In the genomic region with DNA sequence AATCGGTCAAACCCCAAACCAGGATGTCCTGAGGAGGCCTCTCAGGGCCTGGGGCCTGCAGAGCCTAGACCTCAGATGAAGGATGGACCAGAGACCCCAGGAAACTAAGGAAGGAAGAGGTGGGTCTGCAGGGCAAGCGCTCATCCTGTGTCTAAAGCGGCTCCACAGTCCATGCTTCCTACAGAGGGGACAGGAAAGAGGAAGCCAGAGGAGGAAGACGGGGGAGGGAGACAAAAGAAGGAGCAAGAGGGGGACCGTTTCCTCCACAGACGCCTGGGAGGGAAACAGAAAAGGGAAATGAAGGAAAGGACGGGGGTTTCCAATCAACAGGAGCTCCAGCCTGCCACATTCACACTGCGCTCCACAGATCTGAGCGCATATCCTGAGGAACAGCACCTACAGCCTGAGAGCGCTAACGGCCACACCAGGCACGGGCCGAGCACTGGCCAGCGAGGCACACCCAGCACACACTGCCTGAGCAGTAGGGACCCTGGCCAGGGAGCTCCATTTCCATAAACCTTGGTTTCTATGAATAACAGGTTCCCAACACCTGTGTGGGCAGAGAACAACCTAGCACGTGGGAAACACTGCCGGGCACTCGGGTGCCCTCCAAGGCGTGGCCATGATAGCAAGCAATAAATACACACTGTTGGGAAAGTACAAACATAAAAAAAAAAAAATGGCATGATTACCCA, we compare ENCODE assay signal across 11 mouse cellular contexts.
DNase-seq lines count a peak whose midpoint lies in the region; ATAC-seq lines count a peak whose summit lies in the region.
"Had no signal": no experiment of that assay in that cellular context is flagged by ENCODE, and none has a peak within 500 bp of the region (broad histone marks: within the 10 kb centered on the region; RNA-seq: fewer than 3 reads in every experiment).

No protein-coding gene starts in this region.

- H3K27ac ChIP-seq in lung, embryonic 15.5 days: peak overlapping the region; percentile 74
- peak overlapping the region; percentile 46 to 55 for H3K27ac ChIP-seq in heart, embryonic 14.5 days (replicated peaks in 1 of 2; ENCODE audit: control insufficient read depth in 1 of 2, insufficient read depth in 1 of 2, low read depth in 2 of 2, low read length in 2 of 2)
- peak overlapping the region; percentile 31; the same call in 1 of the 2 replicates for H3K27ac ChIP-seq in limb, embryonic 10.5 days
- peak overlapping the region; percentile 27; the same call in 1 of the 2 replicates for H3K27ac ChIP-seq in stomach, embryonic 14.5 days (ENCODE audit: low read length)
- no peak overlapping the region for H3K27ac ChIP-seq in hindbrain, embryonic 11.5 days (ENCODE audit: low read depth, low read length)
- no peak overlapping the region for H3K27ac ChIP-seq in forebrain, embryonic 13.5 days
- H3K27ac ChIP-seq: midbrain, embryonic 15.5 days had no signal

- H3K4me2 ChIP-seq in lung, embryonic 15.5 days: no peak overlapping the region
- no peak overlapping the region for H3K4me2 ChIP-seq in heart, embryonic 14.5 days (ENCODE audit: low read length)
- H3K4me2 ChIP-seq in stomach, embryonic 14.5 days (replicated peaks; ENCODE audit: low read depth, low read length): no peak overlapping the region
- H3K4me2 ChIP-seq in hindbrain, embryonic 11.5 days (replicated peaks; ENCODE audit: low read depth, low read length): no peak overlapping the region
- H3K4me2 ChIP-seq in forebrain, embryonic 13.5 days: no peak overlapping the region
- H3K4me2 ChIP-seq: midbrain, embryonic 15.5 days had no signal

- H3K27me3 ChIP-seq in lung, embryonic 15.5 days: no peaks in the 10 kb centered on the region
- no peaks in the 10 kb centered on the region for H3K27me3 ChIP-seq in heart, embryonic 14.5 days (ENCODE audit: control insufficient read depth, insufficient read depth, low read length)
- no peaks in the 10 kb centered on the region for H3K27me3 ChIP-seq in limb, embryonic 10.5 days (ENCODE audit: low read depth, poor library complexity, severe bottlenecking)
- H3K27me3 ChIP-seq in stomach, embryonic 14.5 days (ENCODE audit: control insufficient read depth, insufficient read depth, low read length): no peaks in the 10 kb centered on the region
- H3K27me3 ChIP-seq in hindbrain, embryonic 11.5 days (ENCODE audit: control insufficient read depth, insufficient read depth, low read length): no peaks in the 10 kb centered on the region
- no peaks in the 10 kb centered on the region for H3K27me3 ChIP-seq in forebrain, embryonic 13.5 days
- H3K27me3 ChIP-seq: midbrain, embryonic 15.5 days had no signal

- H3K9ac ChIP-seq in lung, embryonic 15.5 days: no peak overlapping the region
- H3K9ac ChIP-seq in heart, embryonic 14.5 days (ENCODE audit: low read length): no peak overlapping the region
- H3K9ac ChIP-seq in stomach, embryonic 14.5 days (replicated peaks; ENCODE audit: low read depth, low read length): no peak overlapping the region
- H3K9ac ChIP-seq in hindbrain, embryonic 11.5 days (ENCODE audit: low read depth, low read length): no peak overlapping the region
- no peak overlapping the region for H3K9ac ChIP-seq in forebrain, embryonic 13.5 days
- H3K9ac ChIP-seq: midbrain, embryonic 15.5 days had no signal

- 64% methylated on average over 18 of the region's 18 CpGs for WGBS in lung, embryonic 15.5 days
- WGBS in heart, embryonic 14.5 days: 66% methylated on average over 18 of the region's 18 CpGs
- whole genome bisulfite sequencing in limb, embryonic 10.5 days: 78% methylated on average over 18 of the region's 18 CpGs
- 75% methylated on average over 18 of the region's 18 CpGs for WGBS in stomach, embryonic 14.5 days
- 77% methylated on average over 18 of the region's 18 CpGs for WGBS in hindbrain, embryonic 11.5 days
- 89% methylated on average over 18 of the region's 18 CpGs for WGBS in forebrain, embryonic 13.5 days

- H3K4me3 ChIP-seq in lung, embryonic 15.5 days: no peak overlapping the region
- H3K4me3 ChIP-seq in heart, embryonic 14.5 days (ENCODE audit: control insufficient read depth in 1 of 2, insufficient read depth in 1 of 2, low read depth in 1 of 2, low read length in 2 of 2): no peak overlapping the region
- H3K4me3 ChIP-seq in limb, embryonic 10.5 days: no peak overlapping the region
- H3K4me3 ChIP-seq in stomach, embryonic 14.5 days (ENCODE audit: low read depth, low read length): no peak overlapping the region
- H3K4me3 ChIP-seq in hindbrain, embryonic 11.5 days (ENCODE audit: low read depth, low read length): no peak overlapping the region
- no peak overlapping the region for H3K4me3 ChIP-seq in forebrain, embryonic 13.5 days
- H3K4me3 ChIP-seq: midbrain, embryonic 15.5 days had no signal

- no peak for DNase-seq in lung, postnatal 25 days (ENCODE audit: low spot score)
- DNase-seq in limb, embryonic 10.5 days (ENCODE audit: low spot score): no peak
- DNase-seq in hindbrain, embryonic 11.5 days (ENCODE audit: low spot score): no peak
- no peak for DNase-seq in gastrocnemius, postnatal 10 days
- DNase-seq: adrenal gland, postnatal 14 days; cerebellum, postnatal 36 days had no signal

- H3K36me3 ChIP-seq in lung, embryonic 15.5 days: no peaks in the 10 kb centered on the region
- H3K36me3 ChIP-seq in heart, embryonic 14.5 days (ENCODE audit: control insufficient read depth, insufficient read depth, low read length): no peaks in the 10 kb centered on the region
- peaks cover 51% of the 10 kb centered on the region for H3K36me3 ChIP-seq in limb, embryonic 10.5 days
- H3K36me3 ChIP-seq in stomach, embryonic 14.5 days (ENCODE audit: control insufficient read depth, insufficient read depth, low read length): no peaks in the 10 kb centered on the region
- H3K36me3 ChIP-seq in hindbrain, embryonic 11.5 days (ENCODE audit: control insufficient read depth, insufficient read depth, low read length): no peaks in the 10 kb centered on the region
- H3K36me3 ChIP-seq in forebrain, embryonic 13.5 days (ENCODE audit: poor library complexity, severe bottlenecking): peaks cover 29% of the 10 kb centered on the region
- H3K36me3 ChIP-seq: midbrain, embryonic 15.5 days had no signal

- H3K9me3 ChIP-seq in lung, embryonic 15.5 days: no peaks in the 10 kb centered on the region
- H3K9me3 ChIP-seq in heart, embryonic 14.5 days (ENCODE audit: control insufficient read depth, low read length): no peaks in the 10 kb centered on the region
- no peaks in the 10 kb centered on the region for H3K9me3 ChIP-seq in limb, embryonic 10.5 days (replicated peaks)
- H3K9me3 ChIP-seq in stomach, embryonic 14.5 days (ENCODE audit: control insufficient read depth, low read depth, low read length): no peaks in the 10 kb centered on the region
- no peaks in the 10 kb centered on the region for H3K9me3 ChIP-seq in hindbrain, embryonic 11.5 days (ENCODE audit: control insufficient read depth, low read length)
- H3K9me3 ChIP-seq in forebrain, embryonic 13.5 days (replicated peaks): no peaks in the 10 kb centered on the region
- H3K9me3 ChIP-seq: midbrain, embryonic 15.5 days had no signal

- 0 out of 2 replicates have a peak, but pooled peaks have one; percentile 65 for ATAC-seq in lung, embryonic 15.5 days (ENCODE audit: borderline replicate concordance, extremely low read depth, low FRiP score, low TSS enrichment)
- no peak for ATAC-seq in heart, embryonic 14.5 days (ENCODE audit: insufficient number of reproducible peaks, insufficient read depth, low FRiP score, low read depth)
- no peak for ATAC-seq in stomach, embryonic 14.5 days (ENCODE audit: insufficient number of reproducible peaks, insufficient read depth, low FRiP score, low read depth)
- no peak for ATAC-seq in hindbrain, embryonic 11.5 days (ENCODE audit: low FRiP score)
- ATAC-seq in forebrain, embryonic 13.5 days: no peak
- ATAC-seq: midbrain, embryonic 15.5 days had no signal

- 0 out of 2 replicates have a peak, but pooled peaks cover 4% of the 10 kb centered on the region for H3K4me1 ChIP-seq in lung, embryonic 15.5 days
- peaks cover 12 to 13% of the 10 kb centered on the region in 2 experiments; a peak in 3 of 4 replicates for H3K4me1 ChIP-seq in heart, embryonic 14.5 days (ENCODE audit: control insufficient read depth in 2 of 2, insufficient read depth in 2 of 2, low read length in 2 of 2)
- H3K4me1 ChIP-seq in limb, embryonic 10.5 days: peaks cover 22% of the 10 kb centered on the region
- H3K4me1 ChIP-seq in stomach, embryonic 14.5 days (ENCODE audit: control insufficient read depth, insufficient read depth, low read length): no peaks in the 10 kb centered on the region
- 0 out of 2 replicates have a peak, but pooled peaks cover 4% of the 10 kb centered on the region for H3K4me1 ChIP-seq in hindbrain, embryonic 11.5 days (replicated peaks; ENCODE audit: control insufficient read depth, insufficient read depth, low read length)
- H3K4me1 ChIP-seq in forebrain, embryonic 13.5 days: peaks cover 29% of the 10 kb centered on the region

Comparison
In these comparisons a context has a peak if more than half of its experiments do, and no peak if none do; other contexts are left out.
1. H3K27ac ChIP-seq: peak in lung, embryonic 15.5 days (single experiment), heart, embryonic 14.5 days (2 of 2), limb, embryonic 10.5 days (single experiment) and stomach, embryonic 14.5 days (single experiment); none in hindbrain, embryonic 11.5 days (single experiment) and forebrain, embryonic 13.5 days (single experiment).